ENCODE assay signal across 8 mouse cellular contexts in genomic region chr2:118749341-118749884, GRCm38 (mm10). TPM values are rescaled to one million over a fixed set of nuclear protein-coding genes. Genes with fewer than 3 reads are reported as not detected.
DNase-seq lines count a peak whose midpoint lies in the region; ATAC-seq and TF ChIP-seq lines count a peak whose summit lies in the region.
"Had no signal": no experiment of that assay in that cellular context is flagged by ENCODE, and none has a peak within 500 bp of the region (broad histone marks: within the 10 kb centered on the region; RNA-seq: fewer than 3 reads in every experiment).

No protein-coding gene starts in this region.

- no peak; the same call in 1 of the 2 replicates for TF ChIP-seq CTCF in left cerebral cortex, adult 2 months (IDR thresholded peaks at IDR 0.05)

- peak overlapping the region; percentile 44; the same call in 1 of the 2 replicates for H3K9ac ChIP-seq in midbrain, embryonic 12.5 days (replicated peaks)

- peak overlapping the region; percentile 63 for H3K27ac ChIP-seq in midbrain, embryonic 12.5 days (replicated peaks)
- H3K27ac ChIP-seq in left cerebral cortex, adult 2 months = no peak overlapping the region

- WGBS in midbrain, embryonic 12.5 days = 24% methylated on average over 10 of the region's 10 CpGs

- H3K27me3 ChIP-seq in midbrain, embryonic 12.5 days = peaks cover 8% of the 10 kb centered on the region

- no peaks in the 10 kb centered on the region for H3K36me3 ChIP-seq in midbrain, embryonic 12.5 days

- no peak overlapping the region for H3K4me3 ChIP-seq in midbrain, embryonic 12.5 days
- no peak overlapping the region for H3K4me3 ChIP-seq in left cerebral cortex, adult 2 months

- no peak for ATAC-seq in midbrain, embryonic 12.5 days (ENCODE audit: low FRiP score, low read depth)
- ATAC-seq in megakaryocyte progenitor cell, adult 5-6 weeks (replicated peaks; ENCODE audit: poor library complexity) = no peak

- intact Hi-C loops in heart, postnatal 10 days (cut with DNase I) = no loop called here
- intact Hi-C loops in left cerebral cortex, adult 2 months (cut with DNase I) = loop anchor here (5.0 kb wide), 1 partner anchor 113 kb away; the partner anchor contains the start of gene Ivd

- no peaks in the 10 kb centered on the region for H3K9me3 ChIP-seq in midbrain, embryonic 12.5 days

- DNase-seq in R1 (ENCODE audit: low read depth, low spot score) = peak; percentile 47
- peak; percentile 70 for DNase-seq in brain, adult 2 months (ENCODE audit: low read depth, low spot score)
- DNase-seq in heart, postnatal 10 days = peak; percentile 48 to 55
- no peak for DNase-seq in adrenal gland, adult 18-20 months (ENCODE audit: low spot score in 2 of 2)
- DNase-seq in left cerebral cortex, adult 2 months (ENCODE audit: extremely low spot score in 1 of 2, low spot score in 2 of 2) = no peak
- DNase-seq: right cerebral cortex, postnatal 14 days had no signal

- H3K4me2 ChIP-seq in midbrain, embryonic 12.5 days (replicated peaks) = peak overlapping the region; percentile 28

- peaks cover 49% of the 10 kb centered on the region for H3K4me1 ChIP-seq in midbrain, embryonic 12.5 days

RNA-seq across cellular contexts. Expression of gene Inafm2, which starts 3.9 kb away (rescaled TPM):
- 10 to 100 TPM; 27.4 to 37.4 TPM for total RNA-seq in heart, postnatal 10 days (2021)
- 25.1 TPM in 2 replicates for polyA plus RNA-seq in midbrain, embryonic 12.5 days (2016; fragmentation: Nextera tagmentation; extraction: Ambion mirVana)
- 27.9 and 29.6 TPM in 2 replicates for total RNA-seq in megakaryocyte progenitor cell, adult 5-6 weeks (2015)
- 17.9 and 20.3 TPM in 2 replicates for total RNA-seq in megakaryocyte progenitor cell, adult 5-6 weeks (2017)
- 10 to 100 TPM; 35.2 to 40.1 TPM for total RNA-seq in adrenal gland, adult 18-20 months (2021)
- 10 to 100 TPM; 42.7 to 47.9 TPM for total RNA-seq in left cerebral cortex, adult 2 months (2021)

RNA-seq across cellular contexts. Expression of gene Ccdc9b, which starts 13.0 kb away (rescaled TPM):
- 1 to 10 TPM; 8.4 to 9.9 TPM for total RNA-seq in heart, postnatal 10 days (2021)
- 1.9 and 2.2 TPM in 2 replicates for polyA plus RNA-seq in midbrain, embryonic 12.5 days (2016; fragmentation: Nextera tagmentation; extraction: Ambion mirVana)
- 0.07 and 0.25 TPM in 2 replicates for total RNA-seq in megakaryocyte progenitor cell, adult 5-6 weeks (2015)
- 0.42 and 0.47 TPM in 2 replicates for total RNA-seq in megakaryocyte progenitor cell, adult 5-6 weeks (2017)
- total RNA-seq in adrenal gland, adult 18-20 months (2021) = 1 to 10 TPM; 2.8 to 5.1 TPM
- total RNA-seq in left cerebral cortex, adult 2 months (2021) = 1 to 10 TPM; 4.0 to 4.7 TPM

RNA-seq across cellular contexts. Expression of gene Plcb2, which starts 21.2 kb away (rescaled TPM):
- 1 to 10 TPM; 1.9 to 2.4 TPM for total RNA-seq in heart, postnatal 10 days (2021)
- 0.17 and 0.50 TPM in 2 replicates for polyA plus RNA-seq in midbrain, embryonic 12.5 days (2016; fragmentation: Nextera tagmentation; extraction: Ambion mirVana)
- total RNA-seq in megakaryocyte progenitor cell, adult 5-6 weeks (2015) = 71.2 and 80.9 TPM in 2 replicates
- total RNA-seq in megakaryocyte progenitor cell, adult 5-6 weeks (2017) = 61.1 and 70.4 TPM in 2 replicates
- 1 to 10 TPM; 2.5 to 2.8 TPM for total RNA-seq in adrenal gland, adult 18-20 months (2021)
- 1 to 10 TPM; 2.3 to 3.2 TPM for total RNA-seq in left cerebral cortex, adult 2 months (2021)

RNA-seq across cellular contexts. Expression of gene Phgr1, which starts 23.2 kb away (rescaled TPM):
- not detected for total RNA-seq in heart, postnatal 10 days (2021)
- not detected in 2 replicates for polyA plus RNA-seq in midbrain, embryonic 12.5 days (2016; fragmentation: Nextera tagmentation; extraction: Ambion mirVana)
- not detected in 2 replicates for total RNA-seq in megakaryocyte progenitor cell, adult 5-6 weeks (2015)
- total RNA-seq in megakaryocyte progenitor cell, adult 5-6 weeks (2017) = not detected in 2 replicates
- not detected for total RNA-seq in adrenal gland, adult 18-20 months (2021)
- total RNA-seq in left cerebral cortex, adult 2 months (2021) = not detected

RNA-seq across cellular contexts. Expression of gene Disp2, which starts 30.1 kb away (rescaled TPM):
- under 1 TPM in 1 of 2 experiments, not detected in 1; 0.07 TPM for total RNA-seq in heart, postnatal 10 days (2021)
- polyA plus RNA-seq in midbrain, embryonic 12.5 days (2016; fragmentation: Nextera tagmentation; extraction: Ambion mirVana) = 17.5 and 17.8 TPM in 2 replicates
- not detected in 2 replicates for total RNA-seq in megakaryocyte progenitor cell, adult 5-6 weeks (2015)
- not detected in 2 replicates for total RNA-seq in megakaryocyte progenitor cell, adult 5-6 weeks (2017)
- 10 to 100 TPM; 32.1 to 32.7 TPM for total RNA-seq in adrenal gland, adult 18-20 months (2021)
- total RNA-seq in left cerebral cortex, adult 2 months (2021) = 100 to 1,000 TPM; 197 to 209 TPM

Comparison
In these comparisons a context has a peak if more than half of its experiments do, and no peak if none do; other contexts are left out.
1. DNase-seq: peak in R1 (single experiment), brain, adult 2 months (single experiment) and heart, postnatal 10 days (2 of 2); none in adrenal gland, adult 18-20 months (0 of 2) and left cerebral cortex, adult 2 months (0 of 2).
2. RNA of gene Plcb2, which starts 21.2 kb away (total RNA-seq): 61.1 to 80.9 TPM in megakaryocyte progenitor cell, adult 5-6 weeks; 2.3 to 3.2 TPM in left cerebral cortex, adult 2 months, 2.5 to 2.8 TPM in adrenal gland, adult 18-20 months and 1.9 to 2.4 TPM in heart, postnatal 10 days; every median in the first group is over 10 times any median in the second.